Mouse (Mus musculus) stomach, postnatal 0 days (tissue): ENCODE measurements at regions not wholly inside any gene's neighbourhood (a gene's known extent, or its start where the extent isn't known, plus 50 kb on each side); places are given as distances from the start of the nearest gene placed in this dataset.

Source experiments
- CTCF ChIP-seq: IDR thresholded peaks from 2 replicates; pipeline ENCODE4 v1.5.1; 2016; ENCODE audit warnings: antibody characterized with exemption, low read depth, mild to moderate bottlenecking, moderate library complexity
- EP300 ChIP-seq: optimal IDR thresholded peaks from 2 replicates; pipeline ENCODE3; 2016; ENCODE audit warnings: antibody characterized with exemption

DNA sequence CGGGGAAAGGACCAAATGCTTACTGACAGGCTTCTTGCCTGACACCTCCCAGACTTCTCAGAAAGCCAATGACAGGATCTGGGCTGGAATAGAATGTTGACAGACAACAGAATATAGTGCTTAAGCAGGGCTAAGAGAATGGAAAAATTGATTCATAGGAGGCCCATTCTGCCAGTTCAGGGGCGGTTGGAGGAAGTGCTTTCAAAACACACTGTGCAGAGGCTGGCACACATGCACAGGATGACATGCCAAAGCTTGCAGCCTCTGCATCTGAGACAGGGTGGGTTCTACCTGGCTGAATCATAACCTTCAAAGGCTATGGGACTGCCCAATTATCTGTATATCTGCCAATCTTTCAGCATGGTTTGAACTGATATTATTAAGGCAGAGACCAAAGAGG lies 75.5 kb upstream of the Palmd start:
- TF ChIP-seq CTCF (no peak), EP300 (no peak)
